Mouse (Mus musculus): Measurements from ENCODE around the gene Sema3f. TPM values are rescaled to one million over a fixed set of nuclear protein-coding genes. Genes with fewer than 3 reads are reported as not detected.

Sema3f gene
- polyA plus RNA-seq, 1 experiment = 176 TPM

- DNase-seq (ENCODE audit: low read depth) = peak; percentile 66
Observed at GRCm38 (mm10) chr9:107714221-107714952, 4.1 kb upstream of the Sema3f start.

GRCm38 (mm10) chr9:107709096-107709696, 1.1 kb downstream of the Sema3f start:
- TF ChIP-seq CTCF (IDR thresholded peaks at IDR 0.05; ENCODE audit: borderline replicate concordance, extremely low read depth, insufficient read depth, insufficient read length) (no peak), POLR2A (IDR thresholded peaks at IDR 0.05; ENCODE audit: borderline replicate concordance, extremely low read depth, insufficient read depth, insufficient read length, poor library complexity, severe bottlenecking) (no peak)
- DNase-seq (ENCODE audit: low read depth) = no peak

More at GRCm38 (mm10) chr9:107714221-107714952, 4.1 kb upstream of the Sema3f start:
- TF ChIP-seq CTCF (IDR thresholded peaks at IDR 0.05; ENCODE audit: borderline replicate concordance, extremely low read depth, insufficient read depth, insufficient read length) (no peak), POLR2A (IDR thresholded peaks at IDR 0.05; ENCODE audit: borderline replicate concordance, extremely low read depth, insufficient read depth, insufficient read length, poor library complexity, severe bottlenecking) (no peak)

GRCm38 (mm10) chr9:107708439-107709095, 1.7 kb downstream of the Sema3f start:
- TF ChIP-seq POLR2A (IDR thresholded peaks at IDR 0.05; ENCODE audit: borderline replicate concordance, extremely low read depth, insufficient read depth, insufficient read length, poor library complexity, severe bottlenecking) (no peak), CTCF (IDR thresholded peaks at IDR 0.05; ENCODE audit: borderline replicate concordance, extremely low read depth, insufficient read depth, insufficient read length) (no peak)
- DNase-seq (ENCODE audit: low read depth) = no peak

GRCm38 (mm10) chr9:107707701-107708438, 2.4 kb downstream of the Sema3f start:
- peak; percentile 7; the same call in 1 of the 2 replicates for TF ChIP-seq POLR2A (IDR thresholded peaks at IDR 0.05; ENCODE audit: borderline replicate concordance, extremely low read depth, insufficient read depth, insufficient read length, poor library complexity, severe bottlenecking)
- TF ChIP-seq CTCF (IDR thresholded peaks at IDR 0.05; ENCODE audit: borderline replicate concordance, extremely low read depth, insufficient read depth, insufficient read length) = no peak
- DNase-seq (ENCODE audit: low read depth) = peak; percentile 77

- DNase-seq (ENCODE audit: low read depth) = peak; percentile 71
- no peak for TF ChIP-seq CTCF (IDR thresholded peaks at IDR 0.05; ENCODE audit: borderline replicate concordance, extremely low read depth, insufficient read depth, insufficient read length)
- no peak for TF ChIP-seq POLR2A (IDR thresholded peaks at IDR 0.05; ENCODE audit: borderline replicate concordance, extremely low read depth, insufficient read depth, insufficient read length, poor library complexity, severe bottlenecking)
Observed at GRCm38 (mm10) chr9:107706781-107707211, 3.5 kb downstream of the Sema3f start.

GRCm38 (mm10) chr9:107703337-107704122, 6.7 kb downstream of the Sema3f start:
- DNase-seq (ENCODE audit: low read depth) = peak; percentile 39
- TF ChIP-seq POLR2A (IDR thresholded peaks at IDR 0.05; ENCODE audit: borderline replicate concordance, extremely low read depth, insufficient read depth, insufficient read length, poor library complexity, severe bottlenecking) = no peak

GRCm38 (mm10) chr9:107702606-107703185, 7.6 kb downstream of the Sema3f start:
- TF ChIP-seq CTCF (IDR thresholded peaks at IDR 0.05; ENCODE audit: borderline replicate concordance, extremely low read depth, insufficient read depth, insufficient read length) (no peak), POLR2A (IDR thresholded peaks at IDR 0.05; ENCODE audit: borderline replicate concordance, extremely low read depth, insufficient read depth, insufficient read length, poor library complexity, severe bottlenecking) (no peak)
- peak; percentile 68 for DNase-seq (ENCODE audit: low read depth)

- TF ChIP-seq CTCF (IDR thresholded peaks at IDR 0.05; ENCODE audit: borderline replicate concordance, extremely low read depth, insufficient read depth, insufficient read length) = no peak
- TF ChIP-seq POLR2A (IDR thresholded peaks at IDR 0.05; ENCODE audit: borderline replicate concordance, extremely low read depth, insufficient read depth, insufficient read length, poor library complexity, severe bottlenecking) = no peak
- DNase-seq (ENCODE audit: low read depth) = peak; percentile 96
Observed at GRCm38 (mm10) chr9:107701594-107701993, 8.7 kb downstream of the Sema3f start.

GRCm38 (mm10) chr9:107700114-107700571, 10.1 kb downstream of the Sema3f start:
- peak; percentile 72 for DNase-seq (ENCODE audit: low read depth)

More at GRCm38 (mm10) chr9:107700114-107700571, 10.1 kb downstream of the Sema3f start:
- TF ChIP-seq POLR2A (IDR thresholded peaks at IDR 0.05; ENCODE audit: borderline replicate concordance, extremely low read depth, insufficient read depth, insufficient read length, poor library complexity, severe bottlenecking) (no peak), CTCF (IDR thresholded peaks at IDR 0.05; ENCODE audit: borderline replicate concordance, extremely low read depth, insufficient read depth, insufficient read length) (no peak)

Measured in brain, embryonic 14.5 days (tissue).